Mouse (Mus musculus): ENCODE data around the gene Syt1.
A peak's percentile ranks its signal among the peaks of the same experiment; 100 is the strongest.

Syt1 gene

GRCm38 (mm10) chr10:109010241-109011193 lies at the start of gene Syt1:
Gene Syt1 (minus strand): TSS chr10:109010982.
- peak; percentile 35 for DNase-seq

DNA sequence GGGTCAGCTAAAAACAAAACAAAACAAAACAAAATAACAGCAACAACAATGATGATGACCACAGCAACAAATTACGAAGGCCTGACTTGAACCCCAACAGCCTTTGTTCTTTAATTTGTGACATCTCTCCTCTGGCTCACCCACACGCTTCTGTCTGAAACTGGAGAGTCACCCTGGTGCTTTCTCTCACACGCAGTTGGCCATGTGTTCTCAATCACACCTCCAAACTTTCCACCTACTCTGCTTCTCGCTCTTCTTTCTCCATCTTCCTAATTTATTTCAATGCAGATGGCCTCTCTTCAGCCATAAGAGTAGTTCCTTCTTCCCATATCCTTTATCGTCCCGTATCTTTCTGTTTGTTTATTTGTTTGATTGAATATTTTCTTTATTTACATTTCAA lies 45.7 kb upstream of the Syt1 start:
- no peak for DNase-seq

DNA sequence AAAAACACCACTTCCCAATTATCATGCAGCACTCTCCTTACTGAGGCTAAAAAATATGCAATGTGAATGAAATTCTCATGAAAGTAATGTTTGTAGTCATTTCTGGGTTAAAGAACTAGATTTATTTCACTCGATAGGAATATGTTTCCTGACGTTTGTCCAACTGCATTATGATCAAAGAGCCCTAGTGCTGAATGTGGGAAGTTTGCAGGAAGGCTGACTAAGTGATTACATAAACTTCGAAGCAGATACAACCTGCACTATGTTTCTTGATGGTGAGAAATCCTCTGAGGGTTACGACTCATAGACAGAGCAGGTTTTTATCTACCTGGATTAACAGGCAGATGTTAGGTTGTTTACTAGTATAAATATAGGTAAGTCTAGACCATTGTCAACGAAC lies 36.8 kb upstream of the Syt1 start:
- no peak for DNase-seq

DNA sequence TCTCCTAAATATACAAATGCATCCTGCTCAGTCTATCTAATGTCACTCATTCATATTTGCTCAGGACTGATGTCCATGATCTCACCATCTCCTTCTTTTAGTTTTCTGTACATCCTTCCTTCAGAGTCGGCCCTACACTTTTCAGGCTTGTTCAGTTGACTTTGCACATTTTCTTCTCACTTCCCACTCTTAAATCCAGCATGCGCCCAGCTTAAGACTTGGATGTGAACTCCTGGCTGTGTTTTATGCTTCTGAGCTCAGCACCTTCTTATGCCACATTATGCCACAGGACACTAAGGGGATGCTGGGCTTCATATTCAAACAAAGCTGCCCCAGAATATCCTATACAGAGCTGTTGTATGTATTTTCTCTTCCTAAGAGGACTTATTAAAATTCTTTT lies 36.2 kb upstream of the Syt1 start:
- DNase-seq: no peak

GRCm38 (mm10) chr10:109011226-109012165 lies 714 bp upstream of the Syt1 start:
- peak; percentile 5 for DNase-seq

GRCm38 (mm10) chr10:109009831-109010230 lies 951 bp downstream of the Syt1 start:
- no peak for DNase-seq

- no peak for DNase-seq
Measured at GRCm38 (mm10) chr10:109008456-109008855, 2.3 kb downstream of the Syt1 start.

DNA sequence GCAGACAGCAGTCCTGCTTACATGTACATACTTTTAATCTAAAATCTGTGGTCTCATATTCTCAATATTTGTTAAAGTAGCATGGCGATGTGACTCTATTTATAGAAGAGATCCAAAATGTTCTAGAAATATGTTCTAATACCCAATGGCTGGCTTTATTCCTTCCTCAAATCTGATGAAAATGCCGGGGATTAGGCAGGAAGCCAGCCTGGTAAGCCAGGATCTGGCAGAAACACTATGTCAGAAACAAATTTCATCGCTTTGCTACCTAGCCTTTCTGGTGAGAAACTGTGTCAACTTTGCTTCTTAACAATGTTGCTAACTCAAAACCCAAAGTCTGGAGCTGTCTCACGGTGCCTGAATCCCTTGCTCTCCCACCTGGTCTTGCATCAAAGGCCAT lies 7.3 kb downstream of the Syt1 start:
- no peak for DNase-seq

- DNase-seq: no peak
Measured at GRCm38 (mm10) chr10:108987250-108987649, 23.5 kb downstream of the Syt1 start.

GRCm38 (mm10) chr10:108979660-108980059 lies 31.1 kb downstream of the Syt1 start:
- DNase-seq: no peak

DNA sequence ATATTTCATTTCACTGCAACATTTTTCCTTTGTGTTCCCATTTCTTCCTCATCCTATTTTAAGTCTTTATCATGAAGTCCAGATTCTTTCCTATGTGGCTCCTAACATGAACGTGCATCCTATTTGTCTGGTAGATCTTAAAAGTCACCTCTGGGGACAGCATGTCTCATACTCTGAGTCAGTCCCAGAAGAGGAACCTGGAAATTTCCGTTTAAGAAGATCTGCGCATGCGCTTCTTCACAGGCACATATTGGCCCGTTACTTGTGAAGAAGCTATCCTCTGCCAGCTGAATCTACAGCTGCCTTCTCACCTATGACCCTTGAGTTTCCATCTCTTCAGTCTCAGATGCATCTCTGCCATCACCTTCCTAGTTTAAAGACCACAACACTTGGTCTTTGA lies 55.8 kb downstream of the Syt1 start:
- DNase-seq: no peak

DNA sequence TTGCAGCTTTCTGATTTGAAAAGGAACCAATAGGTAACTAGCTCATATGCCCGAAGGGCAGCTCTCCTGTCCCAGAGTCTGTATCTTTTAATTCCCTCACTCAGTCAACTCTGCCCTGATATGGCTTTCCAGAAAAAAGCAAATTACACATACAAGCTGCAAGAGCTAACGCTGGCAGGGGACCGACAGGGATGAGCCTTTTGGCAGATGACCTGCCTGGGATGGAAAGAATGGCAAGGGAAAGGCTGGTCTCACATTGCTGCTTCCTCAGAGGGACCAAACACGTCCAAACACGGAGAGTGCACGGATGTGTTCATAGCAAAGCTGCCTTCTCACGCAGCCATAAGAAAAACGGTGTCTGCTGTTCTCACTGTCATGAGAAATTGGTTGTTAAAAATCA lies 58.6 kb downstream of the Syt1 start:
- no peak for DNase-seq

GRCm38 (mm10) chr10:108936838-108937430 lies 73.8 kb downstream of the Syt1 start:
- no peak for DNase-seq

DNA sequence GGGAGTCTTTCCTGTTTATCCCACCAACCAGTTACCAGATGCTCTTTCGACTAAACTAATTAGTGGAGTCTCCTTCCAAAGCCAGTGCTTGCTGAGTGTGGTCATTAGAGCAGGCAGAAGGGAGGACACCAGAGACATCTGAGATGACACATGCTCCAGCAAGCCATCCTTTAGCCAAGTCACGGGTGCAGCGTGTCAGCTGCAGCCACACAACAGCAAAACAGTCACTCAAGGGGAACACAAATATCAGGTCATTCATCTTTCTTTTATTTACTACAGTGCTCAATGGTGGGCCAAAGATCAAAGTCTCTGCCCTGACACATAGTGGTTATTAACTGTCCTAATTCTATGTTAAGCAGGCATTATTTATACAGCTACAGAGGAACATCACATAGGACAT lies 80.5 kb downstream of the Syt1 start:
- no peak for DNase-seq

- no peak for DNase-seq
Measured at GRCm38 (mm10) chr10:108929676-108930075, 81.1 kb downstream of the Syt1 start.

- DNase-seq: no peak
Measured at GRCm38 (mm10) chr10:108905264-108905663, 105.5 kb downstream of the Syt1 start.

GRCm38 (mm10) chr10:108904371-108904770 lies 106.4 kb downstream of the Syt1 start:
- DNase-seq: no peak

DNA sequence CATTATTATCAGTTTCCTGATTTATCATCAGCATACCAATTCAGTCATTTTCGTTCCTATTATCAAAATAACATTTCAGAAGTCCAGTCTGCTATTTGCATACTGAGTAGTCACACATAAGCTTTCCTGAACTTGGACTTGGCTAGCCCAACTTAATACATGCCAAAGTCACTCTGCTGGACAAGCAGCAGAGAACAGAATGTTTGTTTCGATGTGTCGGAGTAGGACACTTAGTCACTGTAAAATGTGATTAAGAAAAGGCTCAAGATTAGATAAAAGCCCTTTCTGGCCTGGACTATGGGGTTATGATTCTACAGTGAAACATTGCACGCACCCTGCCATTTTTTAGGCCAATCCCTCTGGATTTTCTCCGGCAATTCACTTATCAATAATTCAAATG lies 114.3 kb downstream of the Syt1 start:
- DNase-seq: no peak

DNA sequence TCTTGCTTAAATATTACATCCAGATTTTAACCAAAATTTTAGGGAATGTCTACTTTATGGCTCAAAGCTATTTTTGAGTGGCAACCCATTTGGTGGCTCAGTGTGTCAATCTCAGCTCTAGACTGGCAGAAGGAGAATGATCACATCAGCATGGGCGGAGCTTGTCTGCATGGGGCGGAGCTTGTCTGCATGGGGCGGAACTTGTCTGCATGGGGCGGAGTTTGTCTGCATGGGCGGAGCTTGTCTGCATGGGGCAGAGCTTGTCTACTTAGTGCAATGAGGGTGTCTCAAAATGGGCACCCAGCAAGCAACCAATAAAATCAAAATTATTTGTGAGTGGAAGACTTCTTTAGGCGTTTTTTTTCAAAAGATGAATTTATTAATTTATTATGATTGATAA lies 117.5 kb downstream of the Syt1 start:
- DNase-seq: no peak

- DNase-seq: no peak
Measured at GRCm38 (mm10) chr10:108892441-108892840, 118.3 kb downstream of the Syt1 start.

GRCm38 (mm10) chr10:108889084-108889483 lies 121.7 kb downstream of the Syt1 start:
- no peak for DNase-seq

GRCm38 (mm10) chr10:108886781-108887180 lies 124.0 kb downstream of the Syt1 start:
- no peak for DNase-seq

DNA sequence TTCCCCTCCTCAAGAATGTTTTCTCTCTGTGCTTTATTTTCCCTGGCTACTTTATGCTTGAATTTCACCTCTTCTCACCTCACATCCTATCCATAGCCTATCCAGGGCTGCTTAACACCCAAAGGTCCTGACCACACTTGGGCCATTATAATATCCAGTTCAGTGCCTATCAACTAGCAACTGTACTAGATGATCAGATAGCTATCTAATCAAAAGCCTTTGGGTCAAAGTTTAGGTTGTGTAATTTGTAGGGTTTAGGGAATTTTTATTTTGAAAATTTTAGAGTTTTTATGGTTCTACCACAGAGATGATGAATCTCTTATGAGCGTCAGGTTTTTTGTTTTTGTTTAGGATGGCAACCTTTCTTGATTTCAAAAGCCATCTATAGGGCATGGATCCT lies 125.0 kb downstream of the Syt1 start:
- no peak for DNase-seq
